Mouse (Mus musculus) MEL (cell line): ENCODE data around the gene Fndc3b.

Experiments used
- CTCF ChIP-seq, 3 experiments: IDR thresholded peaks in 2 of 3; conservative IDR thresholded peaks in 1 of 3; 2 replicates each; pipeline ENCODE4 v1.5.1; 2011 to 2012; ENCODE audit warnings: low read length in 3 of 3, low read depth in 2 of 3, mild to moderate bottlenecking in 2 of 3, improper control_type of control experiment in 1 of 3, inconsistent platforms in 1 of 3, mixed read lengths in 1 of 3, moderate library complexity in 1 of 3; ENCODE audit not compliant: control insufficient read depth in 1 of 3, insufficient read depth in 1 of 3, poor library complexity in 1 of 3, severe bottlenecking in 1 of 3
- EP300 ChIP-seq, 2 experiments: IDR thresholded peaks; 2 replicates each; pipeline ENCODE4 v1.6.1; 2011; ENCODE audit warnings: improper control_type of control experiment in 2 of 2, low read length in 2 of 2, low read depth in 1 of 2, mild to moderate bottlenecking in 1 of 2
- GATA1 ChIP-seq: IDR thresholded peaks from 2 replicates; pipeline ENCODE4 v1.6.1; 2011; ENCODE audit warnings: low read depth, low read length, improper control_type of control experiment
- MYC ChIP-seq: IDR thresholded peaks from 2 replicates; pipeline ENCODE4 v1.6.1; 2011; ENCODE audit warnings: low read depth, mild to moderate bottlenecking, low read length, improper control_type of control experiment, moderate library complexity
- TBP ChIP-seq: IDR thresholded peaks from 2 replicates; pipeline ENCODE4 v1.8.0; 2011; ENCODE audit warnings: low read depth, low read length, improper control_type of control experiment
- ZNF384 ChIP-seq: IDR thresholded peaks from 2 replicates; pipeline ENCODE4 v1.6.1; 2012; ENCODE audit warnings: low read depth, mild to moderate bottlenecking, inconsistent platforms, low read length, improper control_type of control experiment

DNA sequence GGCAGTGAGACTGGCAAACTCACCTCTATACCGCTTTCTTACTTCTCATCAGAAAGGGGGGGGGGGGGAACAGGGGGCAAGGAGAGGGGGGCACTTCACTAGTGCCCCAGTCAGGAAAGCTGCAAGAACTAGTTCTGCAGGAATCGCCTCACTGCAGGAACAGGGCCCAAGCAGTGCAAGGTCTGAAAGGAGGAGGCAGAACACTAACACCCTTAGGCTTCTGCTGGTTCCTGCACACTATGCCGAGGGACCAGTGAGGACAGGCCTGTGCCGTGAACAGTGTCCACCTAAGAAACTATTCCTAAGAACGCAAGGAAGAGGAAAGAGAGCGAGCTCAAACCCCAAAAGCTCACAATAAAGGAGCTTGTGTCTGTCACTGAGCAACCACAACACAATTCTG lies 26.0 kb downstream of the Fndc3b start:
- no peak for TF ChIP-seq GATA1
- TF ChIP-seq TBP = no peak
- no peak for TF ChIP-seq MYC
- no peak for TF ChIP-seq EP300 (IDR thresholded peaks at IDR 0.05; ENCODE audit: low read depth in 1 of 2, low read length in 2 of 2)
- TF ChIP-seq CTCF (IDR thresholded peaks at IDR 0.05 in 2 of 3, conservative IDR thresholded peaks at IDR 0.05 in 1 of 3; ENCODE audit: control insufficient read depth in 1 of 3, insufficient read depth in 1 of 3, low read depth in 2 of 3, low read length in 3 of 3, poor library complexity in 1 of 3, severe bottlenecking in 1 of 3) = no peak
- no peak for TF ChIP-seq ZNF384
